Mouse (Mus musculus): Measurements from ENCODE around the gene Lrrk1.

GRCm38 (mm10) chr7:66218193-66219014 lies 169.7 kb downstream of the Lrrk1 start:
- TF ChIP-seq POLR2A (IDR thresholded peaks at IDR 0.05; ENCODE audit: low read depth, low read length) (no peak), CTCF (IDR thresholded peaks at IDR 0.05; ENCODE audit: borderline replicate concordance, insufficient read depth, low read length) (no peak)
